Mouse (Mus musculus) layer of hippocampus, adult 18-20 months (tissue): ENCODE results near the gene Gfod2. TPM values are rescaled to one million over a fixed set of nuclear protein-coding genes. Genes with fewer than 3 reads are reported as not detected.

Experiments used
- DNase-seq, 2 experiments: peaks; one replicate each; pipeline ENCODE4 v3.0.0; 2022; ENCODE audit warnings: low spot score in 2 of 2
- long read RNA-seq: library from polyadenylated mRNA; stranded (forward); transcript quantifications from one replicate; pipeline ENCODE4 v2.0.0, GENCODE M21; 2021
- total RNA-seq, 2 experiments: library from RNA; stranded (reverse); gene quantifications; 2 replicates each; pipeline ENCODE4 v1.2.3; 2021

The Gfod2 gene
- 10 to 100 TPM; 19.0 to 23.3 TPM for total RNA-seq
- long read RNA-seq, full-length matches to known transcripts: 27 of 32 reads
- long read RNA-seq, partial matches to known transcripts: 1 of 32 reads
- long read RNA-seq, other reads (novel, unspliced or antisense): 4 of 32 reads

GRCm38 (mm10) chr8:105758277-105759108 lies at the start of gene Gfod2:
Gene Gfod2, minus strand, starts transcription at chr8:105758664.
- DNase-seq: peak; percentile 97 to 98

GRCm38 (mm10) chr8:105807766-105808165 lies 49.3 kb upstream of the Gfod2 start:
- DNase-seq: no peak

GRCm38 (mm10) chr8:105805964-105806363 lies 47.5 kb upstream of the Gfod2 start:
- DNase-seq: no peak

GRCm38 (mm10) chr8:105805346-105805745 lies 46.9 kb upstream of the Gfod2 start:
- peak in 1 of 2 experiments; percentile 31 for DNase-seq

GRCm38 (mm10) chr8:105804797-105805196 lies 46.3 kb upstream of the Gfod2 start:
- DNase-seq: no peak

GRCm38 (mm10) chr8:105801153-105801904 lies 42.9 kb upstream of the Gfod2 start:
- DNase-seq: no peak

- DNase-seq: peak in 1 of 2 experiments; percentile 56
Observed at GRCm38 (mm10) chr8:105799091-105799812, 40.8 kb upstream of the Gfod2 start.

- DNase-seq: no peak
Observed at GRCm38 (mm10) chr8:105798408-105798807, 39.9 kb upstream of the Gfod2 start.

GRCm38 (mm10) chr8:105795785-105796184 lies 37.3 kb upstream of the Gfod2 start:
- no peak for DNase-seq

GRCm38 (mm10) chr8:105794009-105794598 lies 35.6 kb upstream of the Gfod2 start:
- no peak for DNase-seq

GRCm38 (mm10) chr8:105793331-105793730 lies 34.9 kb upstream of the Gfod2 start:
- DNase-seq: no peak

- DNase-seq: no peak
Observed at GRCm38 (mm10) chr8:105789626-105790025, 31.2 kb upstream of the Gfod2 start.

- no peak for DNase-seq
Observed at GRCm38 (mm10) chr8:105788927-105789326, 30.5 kb upstream of the Gfod2 start.

GRCm38 (mm10) chr8:105788241-105788640 lies 29.8 kb upstream of the Gfod2 start:
- no peak for DNase-seq

- no peak for DNase-seq
Observed at GRCm38 (mm10) chr8:105780298-105780697, 21.8 kb upstream of the Gfod2 start.

- no peak for DNase-seq
Observed at GRCm38 (mm10) chr8:105777833-105778232, 19.4 kb upstream of the Gfod2 start.

- peak in 1 of 2 experiments; percentile 32 for DNase-seq
Observed at GRCm38 (mm10) chr8:105774498-105774897, 16.0 kb upstream of the Gfod2 start.

- no peak for DNase-seq
Observed at GRCm38 (mm10) chr8:105773441-105773861, 15.0 kb upstream of the Gfod2 start.

- DNase-seq: no peak
Observed at GRCm38 (mm10) chr8:105771398-105772175, 13.1 kb upstream of the Gfod2 start.

- no peak for DNase-seq
Observed at GRCm38 (mm10) chr8:105770609-105771008, 12.1 kb upstream of the Gfod2 start.
